Comparison of ENCODE assay signal across 18 mouse cellular contexts in genomic region chr11:119987876-119988275, GRCm38 (mm10). TPM values are rescaled to one million over a fixed set of nuclear protein-coding genes. Genes with fewer than 3 reads are reported as not detected.
A peak's percentile ranks its signal among the peaks of the same experiment; 100 is the strongest.
DNase-seq lines count a peak whose midpoint lies in the region; ATAC-seq and TF ChIP-seq lines count a peak whose summit lies in the region.
"Had no signal": no experiment of that assay in that cellular context is flagged by ENCODE, and none has a peak within 500 bp of the region (broad histone marks: within the 10 kb centered on the region; RNA-seq: fewer than 3 reads in every experiment).

No protein-coding gene starts in this region.

- peak overlapping the region; percentile 15 for H3K27ac ChIP-seq in kidney, adult 2 months (ENCODE audit: insufficient read depth, low read depth, low read length)
- H3K27ac ChIP-seq in olfactory bulb, adult 2 months (ENCODE audit: insufficient read depth, low read depth, low read length), result peak overlapping the region; percentile 97
- H3K27ac ChIP-seq: limb, embryonic 13.5 days; liver, embryonic 15.5 days had no signal

- H3K4me1 ChIP-seq in kidney, adult 2 months (ENCODE audit: control insufficient read depth, insufficient read depth, low read length), result peaks cover 31% of the 10 kb centered on the region
- peaks cover 70% of the 10 kb centered on the region for H3K4me1 ChIP-seq in olfactory bulb, adult 2 months (ENCODE audit: control insufficient read depth, insufficient read depth, low read length)

- WGBS in kidney, adult 2 months, result 47% methylated on average over 7 of the region's 7 CpGs
- 34% methylated on average over 7 of the region's 7 CpGs for WGBS in olfactory bulb, adult 2 months

- ATAC-seq in granulocyte monocyte progenitor cell, adult 5-6 weeks (replicated peaks; ENCODE audit: poor library complexity, severe bottlenecking), result no peak
- ATAC-seq: intestine, postnatal 0 days had no signal

- H3K4me3 ChIP-seq in kidney, adult 2 months (ENCODE audit: insufficient read depth, low read depth, low read length), result no peak overlapping the region
- no peak overlapping the region for H3K4me3 ChIP-seq in olfactory bulb, adult 2 months (ENCODE audit: insufficient read depth, low read depth, low read length)
- H3K4me3 ChIP-seq: hindbrain, embryonic 15.5 days; limb, embryonic 13.5 days; liver, embryonic 15.5 days; stomach, embryonic 15.5 days had no signal

- H3K36me3 ChIP-seq in kidney, adult 2 months (ENCODE audit: control insufficient read depth, insufficient read depth, low read length), result no peaks in the 10 kb centered on the region
- H3K36me3 ChIP-seq: hindbrain, embryonic 15.5 days; liver, embryonic 15.5 days; stomach, embryonic 15.5 days had no signal

- DNase-seq in cerebellum, postnatal 10 days, result peak; percentile 51 to 52
- no peak for DNase-seq in cerebellum, adult 18-20 months
- DNase-seq in kidney, adult 2 months, result no peak
- DNase-seq in kidney, adult 9 months, result no peak
- DNase-seq in B cell, adult 2 months, result peak; percentile 31 to 42
- DNase-seq in left cerebral cortex, adult 11 months (ENCODE audit: low spot score), result no peak
- DNase-seq: embryo, embryonic 11 days; lung, postnatal 10 days; midbrain, embryonic 14.5 days; right cerebral cortex, postnatal 14 days had no signal

- TF ChIP-seq POLR2A in kidney, adult 2 months (IDR thresholded peaks at IDR 0.05; ENCODE audit: low read depth, low read length), result no peak
- TF ChIP-seq POLR2A in olfactory bulb, adult 2 months (IDR thresholded peaks at IDR 0.05; ENCODE audit: insufficient read depth, low read depth, low read length), result no peak

- H3K27me3 ChIP-seq in kidney, adult 2 months (replicated peaks; ENCODE audit: control insufficient read depth, insufficient read depth, low read length), result no peaks in the 10 kb centered on the region
- H3K27me3 ChIP-seq: CH12.LX; hindbrain, embryonic 15.5 days; limb, embryonic 13.5 days; liver, embryonic 15.5 days; stomach, embryonic 15.5 days had no signal

- TF ChIP-seq CTCF in kidney, adult 2 months (conservative IDR thresholded peaks at IDR 0.05; ENCODE audit: insufficient read depth, insufficient read length, low read depth, low read length), result no peak
- no peak for TF ChIP-seq CTCF in olfactory bulb, adult 2 months (IDR thresholded peaks at IDR 0.05; ENCODE audit: insufficient read depth, low read depth, low read length)

RNA-seq across cellular contexts. Expression of gene Baiap2, which starts 45.3 kb away (rescaled TPM):
- polyA plus RNA-seq in kidney, adult 2 months (2012; rRNA removed), result 78.1 and 88.4 TPM in 2 replicates
- polyA plus RNA-seq in olfactory bulb, adult 2 months (2012; ENCODE audit: insufficient read depth, insufficient read length, low replicate concordance, missing spikeins), result not detected in 2 replicates
- 8.0 and 10.6 TPM in 2 replicates for total RNA-seq in granulocyte monocyte progenitor cell, adult 5-6 weeks (2014; fragmentation: Nextera tagmentation)
- total RNA-seq in granulocyte monocyte progenitor cell, adult 5-6 weeks (2017), result 5.9 and 23.5 TPM in 2 replicates

RNA-seq across cellular contexts. Expression of gene Aatk, which starts 59.1 kb away (rescaled TPM):
- 5.1 and 6.8 TPM in 2 replicates for polyA plus RNA-seq in kidney, adult 2 months (2012; rRNA removed)
- polyA plus RNA-seq in olfactory bulb, adult 2 months (2012; ENCODE audit: insufficient read depth, insufficient read length, low replicate concordance, missing spikeins), result not detected in 2 replicates
- 8.3 and 15.1 TPM in 2 replicates for total RNA-seq in granulocyte monocyte progenitor cell, adult 5-6 weeks (2014; fragmentation: Nextera tagmentation)
- 5.2 and 8.3 TPM in 2 replicates for total RNA-seq in granulocyte monocyte progenitor cell, adult 5-6 weeks (2017)

Comparison
In these comparisons a context has a peak if more than half of its experiments do, and no peak if none do; other contexts are left out.
1. DNase-seq: peak in cerebellum, postnatal 10 days (2 of 2) and B cell, adult 2 months (2 of 2); none in cerebellum, adult 18-20 months (0 of 2), kidney, adult 2 months (single experiment), kidney, adult 9 months (single experiment) and left cerebral cortex, adult 11 months (single experiment).